Mouse (Mus musculus): ENCODE data around the gene Wwp2. TPM values are rescaled to one million over a fixed set of nuclear protein-coding genes. Genes with fewer than 3 reads are reported as not detected.

Gene Wwp2
- polyA plus RNA-seq, 1 experiment from 2014 or later: 28.4 TPM

GRCm38 (mm10) chr8:107495425-107495824 is 59.3 kb downstream of the Wwp2 start:
- WGBS: 84% methylated on average over 9 of the region's 9 CpGs
- no peak; the same call in 1 of the 2 replicates for ATAC-seq (ENCODE audit: extremely low read depth, insufficient number of reproducible peaks, low FRiP score, low TSS enrichment)
- no peaks in the 10 kb centered on the region for H3K27me3 ChIP-seq (replicated peaks)
- H3K36me3 ChIP-seq: no peaks in the 10 kb centered on the region
- no peak overlapping the region for H3K9ac ChIP-seq
- H3K4me2 ChIP-seq: no peak overlapping the region
- peaks cover 40% of the 10 kb centered on the region for H3K4me1 ChIP-seq
- H3K9me3 ChIP-seq: no peaks in the 10 kb centered on the region
- H3K4me3 ChIP-seq: no peak overlapping the region
- H3K27ac ChIP-seq (replicated peaks): no peak overlapping the region

GRCm38 (mm10) chr8:107497708-107498107 is 61.5 kb downstream of the Wwp2 start:
- no peak for ATAC-seq (ENCODE audit: extremely low read depth, insufficient number of reproducible peaks, low FRiP score, low TSS enrichment)
- Histone ChIP-seq H3K27ac (replicated peaks) (no peak overlapping the region), H3K9me3 (no peaks in the 10 kb centered on the region)

GRCm38 (mm10) chr8:107498390-107498789 is 62.2 kb downstream of the Wwp2 start:
- H3K36me3 ChIP-seq: peaks cover 5% of the 10 kb centered on the region; the same call in 1 of the 2 replicates
- H3K27me3 ChIP-seq (replicated peaks): no peaks in the 10 kb centered on the region
- H3K27ac ChIP-seq (replicated peaks): peak overlapping the region; percentile 75
- peak overlapping the region; percentile 37 for H3K9ac ChIP-seq
- peaks cover 35% of the 10 kb centered on the region for H3K4me1 ChIP-seq
- H3K4me3 ChIP-seq: no peak overlapping the region
- 67% methylated on average over 1 of the region's 1 CpGs for WGBS
- ATAC-seq (ENCODE audit: extremely low read depth, insufficient number of reproducible peaks, low FRiP score, low TSS enrichment): no peak
- H3K9me3 ChIP-seq: no peaks in the 10 kb centered on the region
- no peak overlapping the region for H3K4me2 ChIP-seq

More at GRCm38 (mm10) chr8:107497708-107498107, 61.5 kb downstream of the Wwp2 start:
- Histone ChIP-seq H3K4me1 (peaks cover 29% of the 10 kb centered on the region), H3K4me3 (no peak overlapping the region), H3K4me2 (no peak overlapping the region), H3K9ac (no peak overlapping the region), H3K27me3 (replicated peaks) (no peaks in the 10 kb centered on the region), H3K36me3 (peaks cover 5% of the 10 kb centered on the region; the same call in 1 of the 2 replicates)
- WGBS: 78% methylated on average over 6 of the region's 6 CpGs

GRCm38 (mm10) chr8:107498806-107499205 is 62.6 kb downstream of the Wwp2 start:
- 58% methylated on average over 8 of the region's 8 CpGs for WGBS
- peaks cover 5% of the 10 kb centered on the region; the same call in 1 of the 2 replicates for H3K36me3 ChIP-seq
- H3K4me3 ChIP-seq: no peak overlapping the region
- H3K4me2 ChIP-seq: no peak overlapping the region
- ATAC-seq (ENCODE audit: extremely low read depth, insufficient number of reproducible peaks, low FRiP score, low TSS enrichment): no peak
- H3K9ac ChIP-seq: peak overlapping the region; percentile 37
- no peaks in the 10 kb centered on the region for H3K27me3 ChIP-seq (replicated peaks)
- no peaks in the 10 kb centered on the region for H3K9me3 ChIP-seq
- H3K27ac ChIP-seq (replicated peaks): peak overlapping the region; percentile 75
- H3K4me1 ChIP-seq: peaks cover 40% of the 10 kb centered on the region

GRCm38 (mm10) chr8:107499519-107499918 is 63.4 kb downstream of the Wwp2 start:
- no peak overlapping the region; the same call in 1 of the 2 replicates for H3K27ac ChIP-seq (replicated peaks)
- no peak overlapping the region for H3K4me2 ChIP-seq
- no peaks in the 10 kb centered on the region for H3K9me3 ChIP-seq
- peaks cover 5% of the 10 kb centered on the region; the same call in 1 of the 2 replicates for H3K36me3 ChIP-seq
- no peaks in the 10 kb centered on the region for H3K27me3 ChIP-seq (replicated peaks)
- H3K4me3 ChIP-seq: no peak overlapping the region
- no peak for ATAC-seq (ENCODE audit: extremely low read depth, insufficient number of reproducible peaks, low FRiP score, low TSS enrichment)
- 44% methylated on average over 3 of the region's 3 CpGs for WGBS
- H3K4me1 ChIP-seq: peaks cover 47% of the 10 kb centered on the region
- no peak overlapping the region for H3K9ac ChIP-seq

GRCm38 (mm10) chr8:107502407-107502806 is 66.2 kb downstream of the Wwp2 start:
- Histone ChIP-seq H3K36me3 (peaks cover 20% of the 10 kb centered on the region), H3K4me2 (no peak overlapping the region), H3K9me3 (no peaks in the 10 kb centered on the region), H3K4me3 (no peak overlapping the region), H3K4me1 (peaks cover 53% of the 10 kb centered on the region), H3K27me3 (replicated peaks) (no peaks in the 10 kb centered on the region), H3K9ac (no peak overlapping the region), H3K27ac (replicated peaks) (no peak overlapping the region)
- ATAC-seq (ENCODE audit: extremely low read depth, insufficient number of reproducible peaks, low FRiP score, low TSS enrichment): no peak
- 89% methylated on average over 8 of the region's 8 CpGs for WGBS

- WGBS: 71% methylated on average over 3 of the region's 3 CpGs
- Histone ChIP-seq H3K4me3 (no peak overlapping the region), H3K4me2 (no peak overlapping the region), H3K27me3 (replicated peaks) (no peaks in the 10 kb centered on the region), H3K9ac (no peak overlapping the region; the same call in 1 of the 2 replicates), H3K9me3 (no peaks in the 10 kb centered on the region), H3K36me3 (peaks cover 25% of the 10 kb centered on the region), H3K27ac (replicated peaks) (0 out of 2 replicates have a peak overlapping the region, but pooled peaks have one; percentile 42), H3K4me1 (peaks cover 49% of the 10 kb centered on the region)
- ATAC-seq (ENCODE audit: extremely low read depth, insufficient number of reproducible peaks, low FRiP score, low TSS enrichment): no peak
Measured at GRCm38 (mm10) chr8:107502922-107503321, 66.8 kb downstream of the Wwp2 start.

GRCm38 (mm10) chr8:107503354-107503753 is 67.2 kb downstream of the Wwp2 start:
- Histone ChIP-seq H3K27me3 (replicated peaks) (no peaks in the 10 kb centered on the region), H3K9me3 (no peaks in the 10 kb centered on the region), H3K9ac (no peak overlapping the region), H3K4me3 (no peak overlapping the region), H3K36me3 (peaks cover 29% of the 10 kb centered on the region), H3K4me1 (peaks cover 45% of the 10 kb centered on the region), H3K4me2 (no peak overlapping the region), H3K27ac (replicated peaks) (peak overlapping the region; percentile 42)
- WGBS: 15% methylated on average over 6 of the region's 6 CpGs
- ATAC-seq (ENCODE audit: extremely low read depth, insufficient number of reproducible peaks, low FRiP score, low TSS enrichment): no peak

GRCm38 (mm10) chr8:107504239-107504985 is 68.2 kb downstream of the Wwp2 start:
- WGBS: 68% methylated on average over 13 of the region's 13 CpGs
- no peak for ATAC-seq (ENCODE audit: extremely low read depth, insufficient number of reproducible peaks, low FRiP score, low TSS enrichment)
- no peak overlapping the region for H3K4me3 ChIP-seq
- H3K4me2 ChIP-seq: no peak overlapping the region
- peaks cover 35% of the 10 kb centered on the region for H3K4me1 ChIP-seq
- H3K9ac ChIP-seq: no peak overlapping the region
- H3K27ac ChIP-seq (replicated peaks): peak overlapping the region; percentile 42
- no peaks in the 10 kb centered on the region for H3K27me3 ChIP-seq (replicated peaks)
- H3K9me3 ChIP-seq: no peaks in the 10 kb centered on the region
- peaks cover 30% of the 10 kb centered on the region for H3K36me3 ChIP-seq

GRCm38 (mm10) chr8:107505271-107505670 is 69.1 kb downstream of the Wwp2 start:
- Histone ChIP-seq H3K27ac (replicated peaks) (no peak overlapping the region), H3K4me2 (no peak overlapping the region), H3K27me3 (replicated peaks) (no peaks in the 10 kb centered on the region), H3K4me1 (peaks cover 30% of the 10 kb centered on the region), H3K4me3 (no peak overlapping the region), H3K9ac (no peak overlapping the region), H3K9me3 (no peaks in the 10 kb centered on the region), H3K36me3 (peaks cover 30% of the 10 kb centered on the region)
- 85% methylated on average over 4 of the region's 4 CpGs for WGBS
- no peak for ATAC-seq (ENCODE audit: extremely low read depth, insufficient number of reproducible peaks, low FRiP score, low TSS enrichment)

GRCm38 (mm10) chr8:107507019-107507418 is 70.9 kb downstream of the Wwp2 start:
- ATAC-seq (ENCODE audit: extremely low read depth, insufficient number of reproducible peaks, low FRiP score, low TSS enrichment): no peak

GRCm38 (mm10) chr8:107510204-107510603 is 74.0 kb downstream of the Wwp2 start:
- 0 out of 2 replicates have a peak, but pooled peaks cover 5% of the 10 kb centered on the region for H3K4me1 ChIP-seq
- H3K9me3 ChIP-seq: no peaks in the 10 kb centered on the region
- ATAC-seq (ENCODE audit: extremely low read depth, insufficient number of reproducible peaks, low FRiP score, low TSS enrichment): no peak
- 85% methylated on average over 5 of the region's 5 CpGs for WGBS
- peaks cover 25% of the 10 kb centered on the region for H3K36me3 ChIP-seq
- H3K9ac ChIP-seq: no peak overlapping the region
- no peak overlapping the region for H3K4me2 ChIP-seq
- no peaks in the 10 kb centered on the region for H3K27me3 ChIP-seq (replicated peaks)
- H3K4me3 ChIP-seq: no peak overlapping the region
- no peak overlapping the region for H3K27ac ChIP-seq (replicated peaks)

More at GRCm38 (mm10) chr8:107507019-107507418, 70.9 kb downstream of the Wwp2 start:
- Histone ChIP-seq H3K27ac (replicated peaks) (no peak overlapping the region), H3K4me1 (peaks cover 30% of the 10 kb centered on the region), H3K36me3 (peaks cover 25% of the 10 kb centered on the region), H3K27me3 (replicated peaks) (no peaks in the 10 kb centered on the region), H3K9ac (no peak overlapping the region), H3K4me2 (no peak overlapping the region), H3K4me3 (no peak overlapping the region), H3K9me3 (no peaks in the 10 kb centered on the region)
- WGBS: 91% methylated on average over 1 of the region's 1 CpGs
